8 mouse cellular contexts compared by ENCODE assay signal in genomic region chr2:148751893-148752813, GRCm38 (mm10). TPM values are rescaled to one million over a fixed set of nuclear protein-coding genes. Genes with fewer than 3 reads are reported as not detected.
DNase-seq lines count a peak whose midpoint lies in the region; ATAC-seq and TF ChIP-seq lines count a peak whose summit lies in the region.

No protein-coding gene starts in this region.

- no peaks in the 10 kb centered on the region for H3K9me3 ChIP-seq in hindbrain, embryonic 12.5 days (replicated peaks)
- H3K9me3 ChIP-seq in lung, postnatal 0 days (ENCODE audit: low read length), result no peaks in the 10 kb centered on the region

- H3K4me1 ChIP-seq in hindbrain, embryonic 12.5 days, result no peaks in the 10 kb centered on the region
- H3K4me1 ChIP-seq in lung, postnatal 0 days (ENCODE audit: insufficient read depth, low read depth, low read length), result no peaks in the 10 kb centered on the region

- no peak overlapping the region for H3K27ac ChIP-seq in hindbrain, embryonic 12.5 days
- no peak overlapping the region for H3K27ac ChIP-seq in lung, postnatal 0 days (ENCODE audit: low read length)

- H3K36me3 ChIP-seq in hindbrain, embryonic 12.5 days, result no peaks in the 10 kb centered on the region
- no peaks in the 10 kb centered on the region for H3K36me3 ChIP-seq in lung, postnatal 0 days (ENCODE audit: insufficient read depth, low read length)

- H3K4me2 ChIP-seq in hindbrain, embryonic 12.5 days (replicated peaks), result peak overlapping the region; percentile 52
- H3K4me2 ChIP-seq in lung, postnatal 0 days (replicated peaks; ENCODE audit: low read depth, low read length), result peak overlapping the region; percentile 40

- peak; percentile 83 for TF ChIP-seq CTCF in lung, postnatal 0 days (IDR thresholded peaks at IDR 0.05)

- ATAC-seq in frontal cortex, adult (ENCODE audit: low TSS enrichment), result peak; percentile 95
- ATAC-seq in hindbrain, embryonic 12.5 days (ENCODE audit: low FRiP score), result peak; percentile 85
- peak; percentile 81 for ATAC-seq in lung, postnatal 0 days

- DNase-seq in NIH3T3 (ENCODE audit: low read depth), result peak; percentile 97
- peak; percentile 88 for DNase-seq in cerebellum, adult 9-10 months
- peak; percentile 72 to 81 for DNase-seq in layer of hippocampus, postnatal 10 days (ENCODE audit: low spot score in 2 of 2)
- DNase-seq in lung, postnatal 0 days (ENCODE audit: low spot score), result peak; percentile 94
- DNase-seq in ovary, postnatal 10 days (ENCODE audit: low spot score), result peak; percentile 39
- peak; percentile 68 for DNase-seq in thymus, postnatal 14 days

- no peaks in the 10 kb centered on the region; the same call in 1 of the 2 replicates for H3K27me3 ChIP-seq in hindbrain, embryonic 12.5 days
- H3K27me3 ChIP-seq in lung, postnatal 0 days (replicated peaks; ENCODE audit: insufficient read depth, low read length), result no peaks in the 10 kb centered on the region

- H3K9ac ChIP-seq in hindbrain, embryonic 12.5 days, result no peak overlapping the region
- H3K9ac ChIP-seq in lung, postnatal 0 days (replicated peaks; ENCODE audit: low read depth), result no peak overlapping the region

- WGBS in hindbrain, embryonic 12.5 days, result 17% methylated on average over 15 of the region's 15 CpGs
- WGBS in lung, postnatal 0 days, result 16% methylated on average over 15 of the region's 15 CpGs

- peak overlapping the region; percentile 29 for H3K4me3 ChIP-seq in hindbrain, embryonic 12.5 days
- 0 out of 2 replicates have a peak overlapping the region, but pooled peaks have one; percentile 8 for H3K4me3 ChIP-seq in lung, postnatal 0 days (ENCODE audit: low read depth, low read length)

- 0 out of 2 replicates have a peak, but pooled peaks have one; percentile 38 for TF ChIP-seq EP300 in lung, postnatal 0 days (IDR thresholded peaks at IDR 0.05)

RNA-seq across cellular contexts. Expression of gene Cstl1, which starts 2.0 kb away (rescaled TPM):
- polyA plus RNA-seq in hindbrain, embryonic 12.5 days (2016; fragmentation: Nextera tagmentation; extraction: Ambion mirVana), result not detected in 2 replicates
- under 1 TPM in 1 of 2 experiments, not detected in 1; 0.71 TPM for total RNA-seq in layer of hippocampus, postnatal 10 days (2021)
- polyA plus RNA-seq in lung, postnatal 0 days (2015; fragmentation: Nextera tagmentation; extraction: Ambion mirVana), result not detected in 2 replicates

RNA-seq across cellular contexts. Expression of gene Cst11, which starts 19.1 kb away (rescaled TPM):
- polyA plus RNA-seq in hindbrain, embryonic 12.5 days (2016; fragmentation: Nextera tagmentation; extraction: Ambion mirVana), result not detected in 2 replicates
- total RNA-seq in layer of hippocampus, postnatal 10 days (2021), result not detected
- not detected in 2 replicates for polyA plus RNA-seq in lung, postnatal 0 days (2015; fragmentation: Nextera tagmentation; extraction: Ambion mirVana)

RNA-seq across cellular contexts. Expression of gene Napb, which starts 19.9 kb away (rescaled TPM):
- polyA plus RNA-seq in hindbrain, embryonic 12.5 days (2016; fragmentation: Nextera tagmentation; extraction: Ambion mirVana), result 25.6 and 30.6 TPM in 2 replicates
- total RNA-seq in layer of hippocampus, postnatal 10 days (2021), result 100 to 1,000 TPM; 232 to 251 TPM
- 1.4 TPM in 2 replicates for polyA plus RNA-seq in lung, postnatal 0 days (2015; fragmentation: Nextera tagmentation; extraction: Ambion mirVana)

RNA-seq across cellular contexts. Expression of gene 8030411F24Rik, which starts 29.7 kb away (rescaled TPM):
- polyA plus RNA-seq in hindbrain, embryonic 12.5 days (2016; fragmentation: Nextera tagmentation; extraction: Ambion mirVana), result not detected in 2 replicates
- total RNA-seq in layer of hippocampus, postnatal 10 days (2021), result not detected
- not detected in 2 replicates for polyA plus RNA-seq in lung, postnatal 0 days (2015; fragmentation: Nextera tagmentation; extraction: Ambion mirVana)

RNA-seq across cellular contexts. Expression of gene Cst12, which starts 37.0 kb away (rescaled TPM):
- not detected in 2 replicates for polyA plus RNA-seq in hindbrain, embryonic 12.5 days (2016; fragmentation: Nextera tagmentation; extraction: Ambion mirVana)
- total RNA-seq in layer of hippocampus, postnatal 10 days (2021), result not detected
- not detected in 2 replicates for polyA plus RNA-seq in lung, postnatal 0 days (2015; fragmentation: Nextera tagmentation; extraction: Ambion mirVana)

Comparison
In these comparisons a context has a peak if more than half of its experiments do, and no peak if none do; other contexts are left out.
1. DNase-seq: peak in every context shown above with its lines; median percentile 97 in NIH3T3; 94 in lung, postnatal 0 days; 88 in cerebellum, adult 9-10 months; 76 in layer of hippocampus, postnatal 10 days; 68 in thymus, postnatal 14 days; 39 in ovary, postnatal 10 days.
2. RNA of gene Napb, which starts 19.9 kb away (polyA plus RNA-seq): 25.6 to 30.6 TPM in hindbrain, embryonic 12.5 days; 1.4 TPM in lung, postnatal 0 days; every median in the first group is over 10 times any median in the second.
3. Peak in every context shown above with its lines, with median percentiles within 50 percentile points of each other: ATAC-seq.